Mouse (Mus musculus) MEL (cell line): ENCODE data around the gene Parp11.

ENCODE experiments used
- BHLHE40 ChIP-seq: IDR thresholded peaks from 2 replicates; pipeline ENCODE4 v1.6.1; 2012; ENCODE audit warnings: low read depth, mild to moderate bottlenecking, inconsistent platforms, low read length, improper control_type of control experiment, borderline replicate concordance
- CTCF ChIP-seq, 3 experiments: IDR thresholded peaks in 2 of 3; conservative IDR thresholded peaks in 1 of 3; 2 replicates each; pipeline ENCODE4 v1.5.1; 2011 to 2012; ENCODE audit warnings: low read length in 3 of 3, low read depth in 2 of 3, mild to moderate bottlenecking in 2 of 3, improper control_type of control experiment in 1 of 3, inconsistent platforms in 1 of 3, mixed read lengths in 1 of 3, moderate library complexity in 1 of 3; ENCODE audit not compliant: control insufficient read depth in 1 of 3, insufficient read depth in 1 of 3, poor library complexity in 1 of 3, severe bottlenecking in 1 of 3
- GATA1 ChIP-seq: IDR thresholded peaks from 2 replicates; pipeline ENCODE4 v1.6.1; 2011; ENCODE audit warnings: low read depth, low read length, improper control_type of control experiment
- POLR2A ChIP-seq, 2 experiments: IDR thresholded peaks; 2 replicates each; pipeline ENCODE4 v1.6.1; 2011 to 2012; ENCODE audit warnings: low read length in 2 of 2, mild to moderate bottlenecking in 2 of 2, control low read depth in 1 of 2, improper control_type of control experiment in 1 of 2, low read depth in 1 of 2, moderate library complexity in 1 of 2; ENCODE audit not compliant: control insufficient read depth in 1 of 2, insufficient read depth in 1 of 2, poor library complexity in 1 of 2
- POLR2AphosphoS2 ChIP-seq: IDR thresholded peaks from 2 replicates; pipeline ENCODE4 v1.6.1; 2011; ENCODE audit warnings: low read length, improper control_type of control experiment
- RCOR1 ChIP-seq: IDR thresholded peaks from 2 replicates; pipeline ENCODE4 v1.6.1; 2012; ENCODE audit warnings: low read depth, mild to moderate bottlenecking, inconsistent platforms, low read length, improper control_type of control experiment
- SIN3A ChIP-seq: IDR thresholded peaks from 2 replicates; pipeline ENCODE4 v1.6.1; 2012; ENCODE audit warnings: low read length, improper control_type of control experiment, inconsistent platforms
- USF2 ChIP-seq, 2 experiments: IDR thresholded peaks; 2 replicates each; pipeline ENCODE4 v1.6.1; 2011 to 2012; ENCODE audit warnings: improper control_type of control experiment in 2 of 2, low read length in 2 of 2, borderline replicate concordance in 1 of 2, inconsistent platforms in 1 of 2, low read depth in 1 of 2, mild to moderate bottlenecking in 1 of 2; ENCODE audit not compliant: insufficient read depth in 1 of 2

- TF ChIP-seq BHLHE40: no peak
- no peak for TF ChIP-seq CTCF (IDR thresholded peaks at IDR 0.05 in 2 of 3, conservative IDR thresholded peaks at IDR 0.05 in 1 of 3; ENCODE audit: control insufficient read depth in 1 of 3, insufficient read depth in 1 of 3, low read depth in 2 of 3, low read length in 3 of 3, poor library complexity in 1 of 3, severe bottlenecking in 1 of 3)
- no peak for TF ChIP-seq POLR2AphosphoS2
- TF ChIP-seq SIN3A: no peak
- no peak for TF ChIP-seq USF2 (IDR thresholded peaks at IDR 0.05; ENCODE audit: borderline replicate concordance in 1 of 2, insufficient read depth in 1 of 2, low read depth in 1 of 2, low read length in 2 of 2)
- TF ChIP-seq POLR2A (IDR thresholded peaks at IDR 0.05; ENCODE audit: control insufficient read depth in 1 of 2, insufficient read depth in 1 of 2, low read depth in 1 of 2, low read length in 2 of 2, poor library complexity in 1 of 2): no peak
- TF ChIP-seq GATA1: no peak
- no peak for TF ChIP-seq RCOR1
Measured at GRCm38 (mm10) chr6:127533766-127534165, 87.1 kb downstream of the Parp11 start.
